Mouse (Mus musculus) erythroblast, adult 5-6 weeks (primary cell): ENCODE measurements around the gene Tcf7l2. TPM values are rescaled to one million over a fixed set of nuclear protein-coding genes. Genes with fewer than 3 reads are reported as not detected.

Source experiments
- ATAC-seq: replicated peaks from 2 replicates; pipeline ENCODE4 v1.8.0; 2016; ENCODE audit warnings: moderate number of reproducible peaks, mild to moderate bottlenecking, moderate TSS enrichment, inconsistent platforms; ENCODE audit not compliant: poor library complexity, low FRiP score, severe bottlenecking
- total RNA-seq, 2 experiments: library from RNA; stranded (forward) in 1 of 2; stranded (reverse) in 1 of 2; fragments of 150-400 nt in 1 of 2; fragments of 200-764, 138-1000 nt in 1 of 2; gene quantifications; 2 replicates each; pipeline versions ENCODE4 v1.2.3 to v1.2.4; 2015 to 2017; ENCODE audit warnings: low replicate concordance in 2 of 2

Gene Tcf7l2
- total RNA-seq, 2 experiments from 2014 or later: 0.68 to 3.5 TPM

DNA sequence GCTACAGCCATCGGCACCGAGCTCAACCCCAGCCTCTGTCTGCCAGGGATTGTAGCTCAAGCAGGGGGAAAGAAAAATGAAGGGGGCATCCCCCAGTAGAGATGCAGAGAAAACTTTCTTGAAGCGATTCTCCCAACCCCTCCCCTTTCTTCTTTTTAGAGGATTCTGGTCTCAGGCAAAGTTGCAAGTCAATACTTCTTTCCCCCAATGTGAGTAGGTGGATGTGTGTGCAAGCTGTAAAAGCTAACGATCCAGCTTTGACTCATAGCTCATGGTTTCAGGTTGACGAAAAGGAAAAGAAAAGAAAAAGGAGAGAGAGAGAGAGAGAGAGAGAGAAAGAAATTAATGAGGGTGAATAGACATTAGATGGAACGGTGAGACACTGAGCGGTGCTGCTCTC is 8.8 kb downstream of the Tcf7l2 start:
- no peak for ATAC-seq

DNA sequence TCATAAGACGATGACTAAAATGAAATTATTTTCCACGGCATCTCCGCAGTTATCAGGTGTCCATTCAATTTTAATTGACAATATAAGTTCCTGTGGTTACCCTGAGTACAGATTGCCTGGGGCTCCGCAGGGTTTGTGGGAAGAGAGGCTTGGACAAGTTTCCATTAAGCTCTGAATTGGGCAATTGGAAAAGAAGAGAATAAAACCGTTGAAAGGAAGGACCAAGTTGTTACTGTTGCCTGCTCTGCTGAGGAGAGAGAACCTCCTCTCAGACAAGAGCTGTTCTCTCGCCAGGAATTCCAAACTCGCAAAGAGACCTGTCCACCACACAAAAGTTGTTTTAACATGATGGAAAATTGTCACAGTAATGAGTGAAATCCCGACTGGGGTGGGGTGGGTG is 11.2 kb downstream of the Tcf7l2 start:
- ATAC-seq: no peak

DNA sequence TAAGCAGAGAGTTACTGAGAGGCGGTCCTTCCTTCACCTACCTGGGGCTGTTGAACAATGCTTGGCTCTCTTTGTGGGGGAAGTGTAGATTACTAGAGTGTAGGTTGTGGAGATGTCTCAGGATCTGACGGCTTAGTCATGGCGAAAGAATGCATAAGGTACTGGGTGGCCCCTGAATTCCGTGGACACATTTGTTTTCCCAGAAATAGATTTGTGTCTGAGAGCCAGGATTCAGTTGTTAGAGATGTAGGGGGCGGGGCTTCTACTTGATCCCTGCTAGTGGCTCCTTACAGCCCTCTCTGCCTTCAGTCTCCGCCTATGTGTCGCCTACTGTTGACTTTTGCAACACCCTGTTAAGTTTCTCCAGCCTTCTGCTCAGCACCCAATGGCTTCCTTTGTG is 12.7 kb downstream of the Tcf7l2 start:
- no peak for ATAC-seq

DNA sequence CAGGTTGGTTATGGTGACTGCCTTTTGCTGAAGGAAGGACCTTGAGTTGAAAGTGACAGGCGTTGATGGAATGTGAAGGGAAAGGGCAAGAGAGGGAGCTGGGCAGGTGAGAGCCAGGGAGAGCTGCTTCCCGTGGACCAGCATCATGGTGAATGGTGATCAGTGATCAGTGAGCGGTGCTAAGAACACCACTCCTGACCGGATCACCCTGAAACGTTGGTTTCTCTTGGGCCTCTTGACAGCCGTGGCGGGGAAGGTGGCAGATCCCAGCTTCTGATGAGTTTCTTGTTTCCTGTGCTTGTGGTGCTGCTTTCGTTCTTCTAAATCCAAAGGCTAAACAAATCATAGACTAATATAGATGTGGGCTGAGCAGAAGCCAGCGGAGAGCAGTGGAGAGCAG is 13.8 kb downstream of the Tcf7l2 start:
- no peak for ATAC-seq

DNA sequence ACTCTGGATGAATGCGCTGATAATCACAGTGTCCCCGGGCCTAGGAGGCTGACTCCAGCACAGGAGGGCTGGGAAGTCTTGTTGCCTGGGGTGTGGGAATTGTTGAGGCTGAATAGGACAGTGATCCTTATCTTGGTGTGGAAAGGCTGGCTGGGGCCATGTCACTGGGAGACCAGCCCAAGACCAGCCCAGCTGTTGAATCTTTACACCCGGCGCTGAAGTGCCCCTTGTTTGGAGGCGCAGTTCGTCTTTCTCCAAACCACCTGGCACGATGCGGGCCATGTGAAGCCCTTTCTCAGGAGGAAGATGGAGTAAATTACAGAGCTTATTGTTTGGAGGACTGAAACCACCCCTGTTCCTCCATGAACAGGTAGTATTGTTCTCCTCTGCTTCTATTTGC is 15.1 kb downstream of the Tcf7l2 start:
- no peak for ATAC-seq

DNA sequence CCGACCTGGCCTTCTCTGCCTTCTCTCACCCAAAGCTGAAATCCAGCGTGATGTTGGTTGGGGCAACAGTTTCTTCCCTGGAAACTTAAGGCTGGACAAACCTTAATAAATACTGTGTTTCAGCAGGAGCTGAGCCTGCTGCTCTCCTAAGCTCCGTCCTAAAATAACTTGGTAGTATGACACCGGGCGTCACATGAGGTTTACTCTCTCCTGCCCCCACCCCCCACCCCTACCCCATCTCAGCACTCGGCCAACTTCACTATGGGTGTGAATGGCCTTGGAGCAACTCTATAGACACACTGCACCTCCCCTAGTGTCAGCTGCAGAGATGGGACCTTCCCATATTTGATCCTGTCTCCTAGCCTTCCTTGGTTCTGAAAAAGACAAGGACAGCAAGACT is 15.8 kb downstream of the Tcf7l2 start:
- no peak for ATAC-seq

DNA sequence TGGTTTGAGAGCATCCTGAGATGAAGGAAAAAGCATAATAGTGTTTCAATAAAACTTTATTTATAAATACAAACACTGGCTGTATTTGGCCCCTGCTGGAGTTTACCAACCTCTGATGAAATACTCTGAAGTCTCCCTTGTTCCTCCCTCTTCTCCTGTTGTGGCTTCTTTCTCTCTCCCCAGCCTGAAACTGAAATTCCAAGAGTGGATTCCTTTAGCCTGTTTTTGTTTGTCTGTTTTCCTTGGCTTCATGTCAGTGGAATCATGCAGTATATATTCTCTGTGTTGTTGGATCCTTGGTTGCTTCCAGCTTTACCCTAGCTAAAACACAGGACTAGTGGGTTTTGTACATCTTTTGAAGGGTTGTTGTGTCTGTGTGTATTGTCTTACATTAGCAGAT is 16.5 kb downstream of the Tcf7l2 start:
- no peak for ATAC-seq

DNA sequence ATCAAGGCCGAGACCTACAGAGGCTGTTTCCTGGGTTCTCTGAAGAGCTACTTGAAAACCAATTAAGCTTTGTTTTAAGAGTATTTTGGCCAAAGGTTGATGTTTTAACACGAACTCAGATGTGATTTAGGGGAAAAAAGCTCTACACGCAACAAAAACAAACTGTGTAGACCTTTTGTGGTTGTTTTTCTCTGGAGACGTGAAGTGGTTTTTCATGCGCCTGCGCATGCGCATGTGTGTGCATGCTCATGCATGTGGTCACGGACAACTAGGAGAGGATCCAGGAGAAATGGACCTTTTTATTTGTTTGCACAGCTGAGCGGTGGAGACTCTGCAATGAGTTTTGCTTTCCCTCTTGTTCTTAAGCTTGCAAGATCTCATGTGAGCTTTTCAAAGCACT is 17.4 kb downstream of the Tcf7l2 start:
- ATAC-seq: no peak

DNA sequence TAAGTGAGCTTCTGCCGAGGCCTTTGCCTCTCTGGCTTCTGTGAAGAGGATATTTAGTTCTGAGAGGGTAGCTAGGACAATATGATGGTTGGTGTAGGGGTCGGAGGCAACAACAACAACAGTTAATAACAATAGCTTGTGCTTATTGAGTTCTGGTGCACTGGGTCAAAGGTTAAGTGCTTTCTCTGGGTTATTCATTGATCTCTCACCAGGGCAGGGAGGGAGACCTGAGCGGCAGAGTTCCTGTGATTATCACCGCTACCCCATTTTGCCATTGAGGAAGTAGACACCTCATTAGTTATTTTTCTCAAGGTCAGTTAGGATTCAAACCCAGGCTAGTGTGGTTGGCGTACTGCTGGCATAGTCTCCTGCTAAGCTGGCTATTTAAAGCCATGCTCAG is 19.5 kb downstream of the Tcf7l2 start:
- ATAC-seq: no peak

DNA sequence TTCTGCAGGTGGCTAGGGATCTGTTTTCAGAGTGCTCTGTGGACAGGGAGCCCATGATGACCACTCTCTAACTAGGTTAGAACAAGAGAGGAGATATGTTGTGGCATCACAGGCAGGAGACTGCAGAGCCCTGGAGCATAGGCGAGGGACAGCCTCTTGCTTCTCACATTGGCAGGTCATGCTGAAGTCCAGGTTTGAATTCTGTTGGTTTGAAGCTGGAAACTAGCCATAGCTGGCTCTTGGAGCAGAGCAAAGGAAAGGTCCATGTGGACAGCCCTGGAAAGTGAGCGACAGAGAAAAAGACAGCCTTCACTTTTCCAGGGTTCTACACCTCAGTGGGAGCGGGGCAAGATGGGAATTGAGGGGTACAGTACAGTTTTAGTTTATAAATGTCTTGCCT is 20.6 kb downstream of the Tcf7l2 start:
- no peak for ATAC-seq

DNA sequence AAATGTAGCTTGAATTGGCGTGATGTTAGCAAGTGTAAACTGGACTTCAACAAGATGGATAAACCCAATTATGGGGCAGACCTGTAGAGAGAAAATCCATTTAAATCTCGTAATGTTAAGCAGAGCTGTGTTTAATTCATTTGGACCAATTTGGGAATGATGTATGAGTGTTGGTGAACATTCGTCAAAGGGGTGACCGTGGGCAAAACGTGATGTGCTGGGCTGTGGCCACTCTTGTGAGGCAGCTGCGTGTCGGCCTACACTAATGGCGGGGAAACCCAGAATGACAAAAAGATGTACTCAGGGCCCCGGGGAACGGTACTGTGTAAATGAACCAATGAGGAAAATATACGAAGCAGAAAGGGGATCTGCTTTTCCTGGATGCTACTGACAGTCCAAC is 24.2 kb downstream of the Tcf7l2 start:
- ATAC-seq: no peak

DNA sequence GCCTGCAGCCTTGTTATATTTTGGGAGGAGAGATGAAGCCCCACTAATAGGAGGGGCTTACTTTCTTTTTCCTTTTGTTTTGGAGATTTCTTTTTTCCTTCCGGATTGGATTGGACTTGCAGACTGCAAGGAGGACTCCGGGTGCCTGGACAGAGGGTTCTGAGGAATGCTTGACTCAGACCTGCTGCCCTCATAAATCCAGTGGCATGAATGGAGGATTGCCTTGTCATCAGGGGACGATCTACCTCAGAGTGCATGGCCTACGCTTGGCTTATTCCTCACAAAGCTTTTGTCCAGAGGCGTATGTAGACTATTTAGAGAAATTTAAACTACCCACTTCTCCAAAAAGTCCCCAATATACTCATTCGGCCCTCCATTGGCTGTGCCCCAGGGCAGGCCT is 25.5 kb downstream of the Tcf7l2 start:
- ATAC-seq: no peak

DNA sequence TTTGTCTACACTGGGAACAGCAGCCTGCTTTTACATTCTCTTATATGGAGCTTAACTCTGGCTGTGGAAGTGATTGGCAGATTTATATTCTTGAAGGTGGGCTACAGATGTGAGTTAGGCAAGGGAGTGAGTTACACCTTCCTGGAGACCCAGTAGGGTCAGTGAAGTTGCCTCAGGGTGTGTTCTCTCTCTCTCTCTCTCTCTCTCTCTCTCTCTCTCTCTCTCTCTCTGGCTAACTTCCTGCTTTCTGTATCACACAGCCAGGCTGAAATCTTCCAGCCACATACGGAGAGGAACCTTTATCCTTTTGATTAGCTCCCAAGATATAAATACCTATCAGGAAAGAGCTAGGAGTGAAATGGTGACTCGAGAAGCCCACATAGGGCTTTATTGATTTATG is 26.0 kb downstream of the Tcf7l2 start:
- ATAC-seq: no peak

DNA sequence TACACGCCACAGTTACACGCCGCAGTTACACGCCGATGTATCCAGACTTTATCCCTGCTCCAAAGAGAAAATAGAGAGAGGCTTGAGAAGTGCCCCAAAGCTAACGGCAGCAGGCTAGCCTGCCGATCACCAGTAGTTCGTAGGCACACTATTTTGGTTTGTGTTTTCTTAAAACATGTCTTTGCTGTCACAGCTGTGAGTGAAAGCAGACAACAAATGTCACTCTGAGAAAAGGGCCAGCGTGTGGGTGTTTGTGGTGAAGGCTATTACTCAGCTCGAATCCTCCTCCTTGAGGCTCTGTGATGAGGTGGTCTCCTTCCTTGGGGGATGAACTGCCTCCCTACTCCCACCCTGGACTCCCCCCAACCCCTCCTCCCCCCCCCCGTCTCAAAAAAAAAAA is 26.6 kb downstream of the Tcf7l2 start:
- ATAC-seq: no peak

DNA sequence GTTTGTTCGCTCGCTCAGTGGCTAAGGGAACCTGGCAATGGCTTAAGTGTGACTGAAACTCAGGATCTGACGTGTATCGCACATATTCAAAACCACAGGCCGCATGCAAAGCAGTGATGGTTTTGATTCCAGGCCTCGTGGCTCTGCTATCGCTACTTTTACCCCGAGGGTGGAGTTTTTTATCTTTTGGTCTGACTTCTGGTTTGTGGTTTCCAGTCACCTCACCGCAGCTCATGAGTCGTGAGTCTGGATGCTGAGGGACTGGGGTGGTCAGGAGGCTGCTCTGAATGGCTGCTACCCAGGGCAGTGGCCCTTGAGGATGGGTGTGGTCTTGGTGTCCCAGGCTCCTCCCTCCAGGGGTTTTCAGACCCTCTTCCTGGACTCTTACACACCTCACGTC is 27.3 kb downstream of the Tcf7l2 start:
- no peak for ATAC-seq

DNA sequence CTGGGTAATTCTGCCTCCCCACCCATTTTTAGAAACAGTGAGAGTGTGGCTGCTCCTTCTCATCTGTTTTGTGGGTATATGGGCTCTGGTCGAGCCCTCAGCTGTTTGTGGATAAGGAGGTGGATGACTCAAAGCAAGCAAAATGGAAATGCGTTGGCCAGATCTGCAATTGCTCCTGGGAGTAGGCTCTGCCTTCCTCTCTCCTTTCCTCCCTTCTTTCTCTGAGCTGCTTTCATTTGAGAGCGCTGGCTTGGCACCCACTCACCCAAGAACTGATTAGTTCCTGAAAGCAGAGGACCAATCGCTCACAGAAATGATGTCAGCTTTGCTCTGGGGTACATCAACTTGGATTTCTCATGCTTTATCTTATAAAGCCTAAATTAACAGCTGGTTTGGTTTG is 32.7 kb downstream of the Tcf7l2 start:
- no peak for ATAC-seq

DNA sequence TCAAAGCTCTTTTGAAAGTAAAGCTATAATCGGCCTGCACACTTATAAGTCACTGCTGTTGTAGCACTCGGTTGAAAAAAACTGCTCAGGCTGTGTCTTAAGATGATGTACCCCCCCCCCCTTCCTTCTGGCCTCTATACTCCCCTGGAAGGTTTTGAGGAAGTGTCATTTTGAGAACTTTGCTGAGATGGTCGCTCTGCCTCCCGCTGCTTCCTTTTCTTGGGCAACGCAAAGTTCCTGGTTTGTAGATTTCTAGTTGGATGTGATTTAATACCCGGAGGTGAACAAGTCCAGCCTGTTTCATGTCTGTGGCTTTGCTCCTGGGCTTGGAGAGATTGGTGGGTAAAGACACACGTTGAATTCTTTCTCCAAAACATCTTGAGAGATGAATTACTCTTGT is 33.2 kb downstream of the Tcf7l2 start:
- no peak for ATAC-seq

DNA sequence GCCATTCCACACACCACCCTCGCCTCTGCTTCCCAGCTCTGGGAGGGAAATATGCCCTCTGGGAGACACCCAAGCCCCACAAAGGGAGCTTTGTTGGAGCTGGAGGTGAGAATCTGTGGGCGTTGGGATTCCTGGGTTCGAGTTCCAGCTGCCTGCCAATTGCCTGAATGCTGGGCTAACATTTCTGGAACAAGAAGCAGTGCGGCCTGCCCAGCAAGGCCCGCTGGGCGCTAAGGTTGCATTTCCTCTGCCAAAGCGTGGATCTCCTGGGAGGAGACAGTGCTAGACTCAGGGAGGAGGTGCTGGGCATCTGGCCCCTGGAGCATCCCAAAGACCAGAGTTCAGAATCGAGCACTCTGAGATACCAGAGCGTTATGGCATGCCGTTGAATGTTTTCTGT is 38.3 kb downstream of the Tcf7l2 start:
- ATAC-seq: no peak

DNA sequence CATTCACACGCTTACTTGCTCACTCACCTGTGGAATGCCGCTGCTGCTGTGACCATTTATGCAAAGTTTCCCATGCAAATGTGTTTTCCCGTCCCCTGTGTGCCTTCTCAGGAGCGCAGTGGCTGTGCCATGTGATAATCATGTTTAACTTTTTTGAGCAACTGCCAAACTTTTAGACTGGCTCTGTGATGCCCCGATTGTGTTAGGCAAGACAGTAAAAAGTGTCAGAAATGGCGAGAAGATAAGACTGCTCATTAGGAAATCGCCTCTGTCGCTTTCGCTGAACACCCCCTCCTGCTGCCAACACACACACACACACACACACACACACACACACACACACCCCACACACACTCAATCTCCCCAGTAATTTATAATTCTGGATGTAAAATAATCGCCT is 39.5 kb downstream of the Tcf7l2 start:
- no peak for ATAC-seq

DNA sequence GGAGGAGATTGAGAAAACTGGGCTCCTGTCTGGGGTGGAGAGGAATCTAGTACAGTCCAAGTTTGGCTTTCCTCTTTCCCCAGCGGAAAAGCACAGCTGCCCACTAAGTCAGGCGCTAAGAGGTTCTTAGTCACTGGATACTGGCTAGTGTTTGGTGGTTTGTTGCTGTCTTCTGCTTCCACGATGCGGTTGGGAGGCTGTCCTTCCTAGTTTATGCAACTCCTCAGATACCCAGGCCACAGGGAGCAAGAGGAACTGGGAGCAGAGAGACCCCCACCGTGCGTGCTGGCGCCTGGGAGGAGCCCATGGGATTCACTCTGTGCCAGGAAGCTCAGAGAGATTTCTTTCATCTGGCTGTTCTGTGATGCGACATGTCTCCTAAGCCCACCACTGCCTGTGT is 40.1 kb downstream of the Tcf7l2 start:
- no peak for ATAC-seq

DNA sequence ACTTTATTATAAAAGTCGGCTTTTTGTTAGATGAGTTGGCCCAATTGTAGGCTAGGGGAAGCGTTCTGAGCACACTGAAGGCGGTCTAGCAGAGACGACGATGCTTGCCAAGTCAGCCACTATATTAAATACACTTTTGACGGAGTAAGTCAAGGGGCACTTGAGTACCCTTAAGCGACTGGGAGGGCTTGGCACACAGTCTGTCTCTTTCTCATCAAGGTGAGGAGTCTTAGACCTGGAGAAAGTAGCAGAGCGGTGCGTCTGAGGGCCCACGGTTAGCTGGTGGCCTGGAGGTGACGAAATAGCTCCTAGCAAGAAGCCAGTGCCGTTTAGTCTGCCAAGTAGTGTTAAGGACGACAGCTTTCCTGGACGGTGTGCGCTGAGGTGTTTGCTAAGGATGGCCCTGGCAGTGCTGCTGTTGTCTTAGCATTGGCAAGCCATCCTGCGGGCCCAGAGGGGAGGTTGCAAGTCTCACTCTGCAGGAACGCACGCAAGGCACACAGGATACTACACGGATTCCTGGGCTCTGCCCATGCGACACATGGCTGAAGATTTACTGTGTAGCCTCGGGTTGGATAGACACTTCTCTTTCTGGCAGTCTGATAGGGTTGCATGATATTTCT is 43.3 kb downstream of the Tcf7l2 start:
- no peak for ATAC-seq

DNA sequence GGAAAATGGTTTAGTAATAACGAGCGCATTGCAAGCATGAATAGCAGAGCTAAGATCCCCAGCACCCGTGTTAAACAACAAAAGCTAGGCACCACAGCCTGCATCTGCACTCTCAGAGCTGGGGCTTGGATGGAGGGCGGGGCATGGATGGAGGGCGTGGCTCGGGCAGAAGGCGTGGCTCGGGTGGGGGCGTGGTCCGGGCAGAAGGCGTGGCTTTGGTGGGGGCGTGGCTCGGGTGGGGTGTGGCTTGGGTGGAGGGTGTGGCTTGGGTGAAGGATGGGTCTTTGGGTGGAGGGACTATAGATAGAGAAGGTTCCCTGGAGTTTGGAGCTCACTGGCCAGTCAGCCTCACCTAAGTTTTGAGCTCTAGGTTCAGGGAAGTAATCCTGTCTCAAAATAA is 45.8 kb downstream of the Tcf7l2 start:
- ATAC-seq: no peak
